Mouse (Mus musculus): ENCODE data around the gene Jpt2. TPM values are rescaled to one million over a fixed set of nuclear protein-coding genes. Genes with fewer than 3 reads are reported as not detected.
"Not testable (repeated sequence)": the region's sequence is repeated elsewhere in the genome, so short reads cannot be mapped to it uniquely, and the experiment has no call there.

Jpt2 gene
- 10 to 100 TPM; 38.4 to 44.4 TPM for total RNA-seq (2021)
- long read RNA-seq, experiment 1, transcript Jpt2-201 (5 exons, 2,672 nt) = major isoform, 32 of 45 reads
- long read RNA-seq, experiment 1, partial matches to known transcripts = 4 of 45 reads
- long read RNA-seq, experiment 1, other reads (novel, unspliced or antisense) = 9 of 45 reads
- long read RNA-seq, experiment 2, transcript Jpt2-201 (5 exons, 2,672 nt) = major isoform, 30 of 32 reads
- long read RNA-seq, experiment 2, partial matches to known transcripts = 0 of 32 reads
- long read RNA-seq, experiment 2, other reads (novel, unspliced or antisense) = 2 of 32 reads

DNA sequence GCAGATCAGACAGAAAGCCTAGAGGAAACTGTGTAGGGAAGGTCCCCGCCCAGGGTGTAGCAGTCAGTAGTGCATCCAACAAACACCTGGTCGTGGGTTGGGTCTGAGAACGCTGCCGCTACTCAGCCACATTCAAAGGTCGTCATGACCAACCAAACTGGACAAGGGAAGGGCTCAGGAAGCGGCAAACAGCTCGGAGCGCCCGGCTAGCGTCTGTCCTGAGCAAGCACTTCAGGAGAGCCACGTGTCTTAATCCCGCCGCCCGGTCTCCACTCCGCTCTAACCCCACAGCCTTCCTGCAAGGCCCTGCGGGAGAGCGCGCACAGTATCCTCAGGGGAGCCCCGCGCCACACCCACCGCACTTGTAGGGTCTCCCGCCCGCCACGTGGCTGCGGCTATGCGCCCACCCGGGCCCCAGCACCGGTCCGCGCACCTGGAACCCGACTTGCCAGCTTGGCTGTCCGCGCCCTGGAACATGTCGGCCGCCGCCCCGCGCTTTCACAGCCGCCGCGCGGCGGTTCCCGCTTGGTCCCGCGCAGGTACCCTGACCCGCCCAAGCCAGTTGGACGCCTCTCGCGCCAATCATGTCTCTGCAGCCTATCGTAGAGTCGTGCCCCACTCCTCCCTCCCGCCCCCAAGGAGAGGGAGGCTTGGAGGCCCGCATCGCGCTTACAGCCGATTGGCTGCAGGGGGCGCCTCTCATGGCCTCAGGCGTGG, at the start of gene Jpt2:
TSS of gene Jpt2 (minus strand) at position 555 of the 717 bp plus-strand sequence.
- peak; percentile 99 for DNase-seq

DNA sequence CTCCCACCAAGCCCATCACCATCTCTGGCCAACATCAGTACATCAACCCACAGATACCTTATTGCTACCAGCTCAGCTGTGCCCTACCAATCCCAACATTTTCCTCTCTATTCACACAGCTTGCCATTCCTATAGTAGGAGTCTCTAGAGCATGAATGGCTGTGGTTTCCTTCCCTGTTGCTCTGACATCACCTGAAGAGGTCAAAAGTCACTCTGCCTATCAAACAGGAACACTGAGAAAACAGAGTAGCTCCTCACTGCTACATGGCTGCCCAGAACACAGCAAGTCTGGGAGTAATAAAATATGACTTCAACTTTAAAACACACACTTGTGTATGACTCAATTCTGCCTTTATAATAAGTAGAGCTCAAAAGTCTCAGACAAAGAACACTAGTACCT, 47.0 kb upstream of the Jpt2 start:
- no peak for DNase-seq

DNA sequence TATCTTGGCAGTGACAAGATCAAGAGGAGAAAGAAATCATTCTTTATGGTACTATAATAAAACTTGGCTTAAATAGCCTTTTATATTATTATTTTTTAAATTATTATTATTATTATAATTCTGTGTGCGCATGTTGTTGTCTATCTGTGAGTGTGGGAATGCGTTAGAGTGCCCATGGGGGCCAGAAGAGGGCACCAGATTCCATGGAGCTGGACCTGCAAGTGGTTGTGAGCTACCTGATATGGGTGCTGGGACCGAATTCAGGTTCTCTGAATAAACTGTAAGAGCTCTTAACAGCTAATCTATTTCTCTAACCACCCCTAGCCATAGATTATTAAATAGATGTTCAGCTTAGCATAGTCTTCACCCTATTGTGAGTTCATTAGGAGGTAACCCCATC, 44.6 kb upstream of the Jpt2 start:
- no peak for DNase-seq

DNA sequence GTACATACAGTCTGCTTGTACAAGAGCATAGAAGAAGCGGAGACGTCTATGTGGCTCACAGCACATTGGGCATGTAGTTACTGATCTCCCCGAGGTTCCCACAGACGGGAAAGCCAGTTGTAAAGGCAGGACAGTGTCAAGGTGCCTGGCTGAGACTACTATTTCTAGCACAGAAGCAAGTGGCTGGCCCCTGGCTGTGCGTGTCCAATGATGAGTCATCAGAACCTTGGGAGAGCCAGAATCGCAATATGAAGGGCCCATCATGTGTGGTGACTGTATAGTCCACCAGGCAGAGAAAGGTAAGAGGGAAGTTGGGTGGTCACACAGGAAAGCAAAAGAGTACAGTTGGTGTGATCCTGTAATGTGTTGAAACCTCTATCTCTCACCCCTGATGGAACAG, 34.2 kb upstream of the Jpt2 start:
- peak; percentile 20 for DNase-seq

DNA sequence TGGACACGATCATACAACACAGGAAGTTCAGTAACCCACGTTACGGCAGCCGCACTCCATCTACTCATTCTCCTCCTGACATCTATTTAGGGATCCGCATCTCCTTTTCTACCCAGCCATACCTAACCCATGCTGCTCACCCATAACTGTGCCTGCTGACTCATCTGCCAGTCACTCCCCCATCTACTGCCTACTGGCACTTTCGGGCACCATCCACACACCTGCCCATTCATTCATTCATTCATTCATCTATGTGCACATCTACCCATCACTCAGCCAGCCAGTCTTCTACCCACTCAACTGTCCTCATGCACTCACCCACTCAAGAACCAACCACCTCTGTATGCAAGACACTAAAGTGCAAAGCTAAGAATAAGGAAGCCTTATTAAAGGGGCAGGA, 26.7 kb upstream of the Jpt2 start:
- no peak for DNase-seq

DNA sequence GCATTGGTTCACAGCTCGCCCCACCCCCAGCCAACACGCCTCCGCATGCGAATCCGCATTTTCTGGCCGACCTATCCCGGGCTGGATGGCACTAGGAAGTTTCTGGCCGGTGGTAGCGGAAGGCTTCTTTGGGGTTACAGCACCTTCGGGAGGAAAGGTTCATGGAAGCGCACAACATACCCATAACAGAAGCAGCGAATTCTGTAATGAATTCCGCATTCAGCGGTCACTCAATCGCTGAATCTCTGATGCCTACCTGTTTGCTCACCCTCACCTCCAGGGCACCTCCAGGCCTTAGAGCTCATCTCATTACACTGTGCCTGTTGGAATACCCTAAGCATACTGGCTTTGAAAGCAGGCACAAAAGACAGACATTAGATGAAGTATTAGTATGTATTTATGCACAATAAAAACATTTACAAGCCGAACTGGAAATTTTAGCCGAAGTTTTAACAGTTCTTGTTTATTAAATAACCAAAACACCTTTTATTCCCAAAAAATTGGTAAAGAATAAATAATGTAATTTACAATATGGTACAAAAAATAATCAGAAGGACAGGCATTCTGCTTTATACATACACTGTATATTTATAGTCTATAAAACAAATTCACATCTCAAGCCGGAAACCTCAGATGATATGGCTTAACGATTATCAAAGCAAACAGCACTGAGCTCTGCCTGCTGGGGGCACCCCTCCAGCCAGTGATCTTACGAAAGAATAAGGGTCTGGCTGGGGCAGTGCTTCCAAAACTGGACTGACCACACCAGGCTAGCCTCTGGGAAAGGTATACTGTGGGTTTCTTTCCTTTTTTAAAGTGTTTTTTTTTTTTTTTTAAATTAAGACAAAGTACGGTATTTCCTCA, 595 bp upstream of the Jpt2 start:
- DNase-seq = no peak

DNA sequence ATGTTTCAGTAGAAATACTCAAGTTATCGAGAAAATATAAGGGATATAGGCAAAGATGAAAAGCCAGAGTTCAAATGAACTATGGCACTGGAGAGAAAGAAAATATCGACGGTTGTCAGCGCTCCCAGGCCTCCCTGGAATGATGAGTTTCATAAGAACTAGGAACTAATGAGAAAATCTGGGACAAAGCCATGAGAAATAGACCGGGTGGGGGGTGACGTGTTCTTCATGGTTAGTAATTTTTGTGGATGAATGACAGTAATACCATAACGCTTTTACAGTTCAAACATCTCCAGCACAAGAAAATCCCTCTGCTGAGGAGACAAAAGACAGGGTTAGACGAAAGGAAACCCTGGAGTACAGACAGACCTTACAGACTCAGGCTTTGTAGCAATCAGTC, 1.1 kb downstream of the Jpt2 start:
- DNase-seq = no peak

DNA sequence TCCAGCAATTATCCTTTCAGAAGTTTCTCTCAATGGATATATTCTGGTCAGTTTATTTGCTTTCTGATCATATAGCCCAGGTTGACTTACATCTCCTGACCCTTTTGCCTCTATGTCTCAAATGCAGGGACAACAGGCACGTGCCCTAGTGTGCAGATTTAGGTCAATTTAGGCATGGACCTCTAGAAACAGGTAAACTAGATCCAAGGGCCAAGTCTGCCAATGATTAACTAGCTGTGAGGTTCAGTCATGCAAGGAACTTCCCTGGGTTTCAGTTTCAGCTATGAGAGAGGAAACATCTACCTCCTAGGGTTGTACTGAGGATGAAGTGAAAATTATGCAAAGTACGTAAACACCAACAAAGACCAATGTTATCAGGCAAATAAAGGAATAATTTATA, 7.2 kb downstream of the Jpt2 start:
- DNase-seq = no peak

DNA sequence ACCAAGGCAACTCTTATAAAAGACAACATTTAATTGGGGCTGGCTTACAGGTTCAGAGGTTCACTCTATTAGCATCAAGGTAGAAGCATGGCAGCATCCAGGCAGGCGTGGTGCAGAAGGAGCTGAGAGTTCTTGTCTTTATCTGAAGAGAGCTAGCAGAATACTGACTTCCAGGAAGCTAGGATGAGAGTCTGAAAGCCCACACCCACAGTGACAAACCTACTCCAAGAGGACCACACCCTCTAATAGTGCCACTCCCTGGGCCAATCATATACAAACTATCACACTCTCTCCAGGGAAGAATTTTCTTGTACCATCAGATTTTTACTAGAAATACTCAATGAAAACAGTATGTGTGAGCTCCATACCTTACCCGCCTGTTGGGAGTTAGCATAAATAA, 9.8 kb downstream of the Jpt2 start:
- DNase-seq = no peak

DNA sequence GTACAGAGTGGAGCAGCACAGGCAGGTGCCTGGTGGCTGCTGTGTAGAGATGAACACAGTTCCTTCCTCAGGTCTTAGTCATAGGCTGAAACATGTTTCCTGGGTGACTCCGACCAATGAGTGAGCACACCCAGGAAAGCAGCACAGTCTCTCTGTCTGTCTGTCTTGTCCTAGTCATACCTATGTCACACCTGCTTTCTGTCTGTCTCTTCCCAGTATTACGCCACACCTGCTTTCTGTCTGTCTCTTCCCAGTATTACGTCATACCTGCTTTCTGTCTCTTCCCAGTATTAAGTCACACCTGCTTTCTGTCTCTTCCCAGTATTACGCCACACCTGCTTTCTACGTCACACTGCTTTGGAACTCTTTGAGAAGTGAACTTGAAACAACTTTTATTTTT, 12.3 kb downstream of the Jpt2 start:
- DNase-seq = no peak

DNA sequence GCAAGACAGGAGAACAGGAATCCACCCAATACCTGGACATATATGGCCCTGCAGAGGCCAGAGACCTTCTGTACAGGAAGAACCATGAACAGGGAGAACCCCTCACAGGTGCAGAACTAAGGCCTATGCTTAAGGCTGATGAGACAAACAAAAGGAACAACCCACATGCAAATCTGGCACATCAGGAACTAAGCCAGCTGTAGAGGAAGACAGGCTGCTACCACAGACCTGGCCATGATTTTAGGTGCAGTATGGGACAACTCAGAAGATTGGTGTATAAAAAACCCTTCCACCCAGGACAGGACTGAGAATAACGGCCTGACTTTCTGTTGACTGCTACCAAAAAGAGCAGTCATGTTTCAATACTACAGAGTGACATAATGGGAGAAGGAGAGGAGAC, 16.9 kb downstream of the Jpt2 start:
- DNase-seq = not testable (repeated sequence)

DNA sequence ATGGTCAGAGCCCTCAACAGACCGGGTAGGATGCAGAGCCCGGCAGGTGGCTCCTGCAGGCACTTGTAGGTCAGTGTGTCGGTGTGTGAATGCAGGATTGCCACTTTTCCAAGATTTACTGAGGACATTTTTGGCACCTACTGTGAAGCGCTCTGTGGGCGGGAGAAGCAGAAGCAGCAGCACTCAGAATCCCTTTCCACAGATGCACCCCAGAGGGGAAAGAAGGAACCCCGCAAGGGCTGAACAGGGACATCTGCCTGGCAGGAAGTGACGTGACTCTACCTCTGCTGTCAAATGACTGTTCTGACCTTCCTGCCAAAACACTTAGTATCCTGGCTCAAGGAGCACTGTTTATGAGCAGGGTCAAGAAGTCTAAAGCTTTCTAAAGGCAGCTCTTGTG, 17.5 kb downstream of the Jpt2 start:
- no peak for DNase-seq

DNA sequence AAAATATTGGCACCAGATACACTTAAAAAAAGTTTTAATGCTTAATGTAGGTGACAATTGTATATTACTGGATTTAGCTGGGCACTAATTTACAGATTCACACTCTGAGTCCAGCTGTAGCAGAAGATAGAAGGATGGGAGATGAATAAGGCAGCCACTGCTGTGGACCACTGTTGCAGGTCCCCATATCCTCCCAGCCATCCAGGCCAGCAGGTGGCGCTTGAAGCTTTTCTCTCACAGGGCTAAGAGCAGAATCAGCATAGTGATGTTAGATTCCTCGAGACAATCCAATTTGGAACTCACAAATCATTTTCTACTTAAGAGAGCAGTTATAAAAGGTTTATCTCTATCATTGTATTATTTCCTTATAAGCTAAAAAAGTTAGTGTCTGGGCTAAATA, 18.0 kb downstream of the Jpt2 start:
- peak; percentile 59 for DNase-seq

DNA sequence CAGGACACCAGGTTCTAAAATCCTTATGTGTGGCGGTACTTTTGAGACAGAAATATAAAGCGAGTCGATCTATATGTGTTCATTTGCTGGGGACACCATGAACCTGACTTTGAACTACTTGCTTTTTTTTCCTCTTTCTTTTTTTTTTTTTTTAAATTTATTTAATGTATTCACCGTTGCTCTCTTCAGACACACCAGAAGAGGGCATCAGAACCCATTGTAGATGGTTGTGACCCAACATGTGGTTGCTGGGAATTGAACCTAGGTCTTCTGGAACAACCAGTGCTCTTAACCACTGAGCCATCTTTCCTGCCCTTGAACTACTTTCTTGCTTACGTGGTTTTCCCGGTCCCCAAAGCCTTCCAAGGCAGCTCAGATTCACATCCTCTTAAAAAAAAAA, 23.2 kb downstream of the Jpt2 start:
- no peak for DNase-seq

DNA sequence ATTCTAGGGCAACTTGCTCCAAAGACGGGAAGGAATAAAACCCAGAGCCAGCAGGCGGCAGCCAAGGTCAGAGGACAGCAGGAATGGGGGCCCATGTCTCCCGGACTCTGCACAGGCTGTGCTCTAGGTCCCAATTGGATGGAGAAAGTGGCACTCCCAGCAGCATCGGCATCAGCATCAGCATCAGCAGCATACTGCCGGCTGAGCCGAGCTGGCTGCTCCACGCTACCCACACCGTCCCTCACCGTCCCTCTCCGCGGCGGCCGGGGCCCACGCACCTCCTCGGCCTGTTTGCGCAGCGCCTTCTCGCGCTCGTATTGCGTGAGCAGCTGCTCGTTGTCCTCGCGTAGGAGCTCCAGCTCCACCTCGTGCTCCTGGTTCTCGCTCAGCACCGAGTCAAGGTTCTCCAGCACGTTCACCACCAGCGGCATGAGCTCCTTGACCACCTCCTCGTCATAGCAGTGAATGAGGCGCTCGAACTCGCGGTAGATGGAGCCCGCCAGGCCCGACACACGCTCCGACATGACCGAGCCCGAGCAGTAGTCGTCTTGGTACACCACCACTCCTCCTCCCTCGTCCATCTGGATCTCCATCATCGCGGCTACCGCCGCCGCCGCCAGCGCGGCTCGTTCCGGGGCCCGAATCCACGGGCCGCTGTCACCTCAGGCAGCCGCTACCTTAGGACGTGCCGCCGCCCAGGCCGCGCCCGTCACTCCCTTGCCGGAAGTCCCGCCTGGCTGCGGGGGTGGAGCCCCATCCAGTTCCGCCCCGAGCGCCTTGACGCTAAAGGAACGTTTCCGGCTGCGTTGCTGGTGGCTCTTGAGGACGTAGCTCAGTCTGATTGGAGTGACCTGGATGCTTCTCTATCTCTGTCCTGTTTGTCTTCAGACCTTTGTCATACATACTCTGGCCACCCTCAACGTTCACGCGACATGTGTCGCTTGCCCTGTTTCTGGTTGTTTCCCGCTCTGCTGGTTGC, 23.9 kb downstream of the Jpt2 start, which contains the start of gene Mapk8ip3:
TSS of gene Mapk8ip3 (minus strand) at position 719 of the 979 bp plus-strand sequence.
- peak; percentile 98 for DNase-seq

DNA sequence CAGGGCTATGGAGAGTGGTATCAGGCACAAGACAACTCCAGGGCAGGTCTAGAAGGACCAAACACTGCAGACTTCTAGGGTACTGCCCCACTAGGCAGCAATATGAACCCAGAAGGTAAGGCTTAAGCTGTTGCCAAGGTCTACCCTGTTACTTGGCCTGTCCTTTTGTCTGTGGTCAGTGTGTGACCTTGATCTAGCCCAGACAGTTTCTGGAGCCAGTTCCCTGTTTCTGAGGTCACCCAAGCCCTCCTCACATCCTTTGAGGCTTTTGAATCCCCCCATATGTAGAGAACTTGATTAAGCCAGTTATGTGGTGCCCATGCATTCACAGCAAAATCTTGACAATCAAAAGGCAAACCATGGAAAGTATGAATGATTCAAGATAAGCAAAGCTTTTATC, 24.8 kb downstream of the Jpt2 start:
- peak; percentile 12 for DNase-seq

DNA sequence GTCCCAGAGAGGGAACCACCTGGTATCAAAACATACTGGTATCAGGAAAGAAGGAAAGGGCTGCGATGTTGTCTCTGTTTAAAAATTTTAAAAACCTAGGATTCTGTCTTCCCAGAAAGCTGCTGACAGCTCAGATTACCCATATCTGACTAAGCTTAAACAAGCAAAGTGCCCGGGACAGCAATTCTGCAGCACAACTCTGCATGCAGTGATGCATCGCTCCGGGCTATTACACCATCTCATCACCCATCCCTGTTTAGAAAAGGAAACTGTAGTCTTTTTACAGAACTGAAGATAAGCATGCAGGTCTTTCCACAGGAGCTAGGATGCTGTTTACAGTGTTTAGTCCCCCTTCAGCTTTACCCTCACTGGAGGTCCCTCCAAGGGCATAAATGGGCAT, 25.6 kb downstream of the Jpt2 start:
- DNase-seq = no peak

DNA sequence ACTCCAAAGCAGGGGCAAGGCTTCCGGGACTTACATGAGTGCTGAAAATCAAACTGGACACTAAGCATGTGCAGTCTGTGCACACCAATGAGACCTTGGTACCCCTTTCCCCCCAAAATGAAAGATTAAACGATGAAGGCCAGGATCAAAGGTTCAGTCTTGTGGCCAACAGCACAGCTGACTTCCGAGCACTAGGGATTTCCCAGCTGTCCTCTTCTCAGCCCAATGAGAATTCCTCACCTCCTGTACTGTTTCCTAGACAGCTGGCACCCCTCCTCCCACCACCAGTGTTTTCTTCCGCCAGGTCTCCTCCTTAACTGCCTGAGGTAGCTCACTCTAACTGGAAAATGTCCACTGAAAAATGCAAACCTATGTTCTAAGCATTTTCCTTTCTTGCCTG, 27.3 kb downstream of the Jpt2 start:
- DNase-seq = no peak

DNA sequence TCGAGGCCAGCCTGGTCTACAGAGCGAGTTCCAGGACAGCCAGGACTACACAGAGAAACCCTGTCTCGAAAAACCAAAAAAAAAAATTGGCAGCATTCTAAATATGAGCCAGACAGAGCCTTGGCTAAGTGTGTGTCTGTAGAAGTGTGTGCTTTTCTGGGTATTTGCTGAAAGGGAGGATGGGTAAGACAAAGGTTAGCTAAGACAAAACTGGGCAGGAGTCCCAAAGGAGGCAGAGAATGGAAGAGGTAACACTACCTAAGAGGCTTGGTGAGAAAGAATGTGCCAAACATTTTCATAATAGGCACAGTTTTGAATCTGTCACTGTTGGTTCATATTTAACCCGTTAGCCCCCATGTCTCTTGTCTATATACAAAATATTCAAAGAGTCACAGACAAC, 28.1 kb downstream of the Jpt2 start:
- no peak for DNase-seq

DNA sequence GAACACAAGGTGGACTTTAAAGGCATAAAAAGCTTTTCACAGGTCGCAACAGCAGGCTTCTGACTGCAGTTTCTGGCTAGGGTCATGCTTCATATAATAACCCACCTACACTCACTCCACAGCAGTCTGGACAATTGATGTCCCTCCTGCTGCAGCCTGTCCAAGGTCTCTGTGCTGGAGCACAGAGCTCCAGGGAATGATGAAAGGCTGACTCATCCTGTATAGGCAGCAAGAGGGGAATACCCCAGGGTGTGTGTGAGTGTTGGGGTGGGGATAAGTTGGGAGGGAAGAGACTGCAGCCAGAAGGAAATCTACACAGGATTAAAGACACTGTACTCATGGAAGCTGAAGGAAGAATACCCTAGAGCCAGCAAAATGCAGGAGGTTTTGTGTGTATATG, 31.0 kb downstream of the Jpt2 start:
- DNase-seq = peak; percentile 55

DNA sequence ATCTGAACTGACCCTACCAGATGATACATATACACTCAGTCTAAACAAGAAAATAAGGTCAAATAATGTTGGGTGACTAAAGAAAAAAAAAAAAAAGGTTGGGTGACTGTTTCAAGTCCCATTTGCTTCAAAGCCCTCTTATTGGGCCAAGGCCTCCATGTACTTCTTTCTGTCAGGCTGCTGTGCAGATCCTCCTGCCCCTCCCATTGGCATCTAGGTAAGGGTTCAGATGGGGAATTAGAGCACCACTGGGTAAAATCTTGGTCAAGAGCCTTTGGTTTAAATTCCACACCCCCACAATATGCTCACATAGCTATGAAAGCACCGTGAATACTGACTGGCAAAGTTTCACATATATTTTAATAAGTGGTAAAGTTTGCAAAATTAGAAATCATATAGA, 37.2 kb downstream of the Jpt2 start:
- no peak for DNase-seq

DNA sequence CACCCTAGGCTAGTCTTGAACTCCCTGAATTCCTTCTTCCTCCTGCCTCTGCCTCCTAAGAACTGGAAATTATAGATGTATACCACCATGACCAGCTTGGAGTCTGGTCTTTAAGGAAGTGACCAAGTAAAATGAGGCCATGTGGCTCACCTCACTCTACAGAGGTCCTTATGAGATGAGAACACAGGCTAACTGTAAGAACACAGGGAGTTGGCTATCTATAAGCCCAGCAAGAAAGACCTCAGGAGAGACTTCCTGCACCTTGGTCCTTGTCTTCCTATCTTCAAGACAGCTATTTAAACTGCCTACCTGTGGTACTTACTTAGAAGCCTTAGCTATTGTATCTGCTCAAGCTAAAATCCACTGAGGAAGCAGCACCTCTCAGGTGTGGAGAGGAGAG, 46.5 kb downstream of the Jpt2 start:
- no peak for DNase-seq
